Mouse (Mus musculus) effector memory CD4-positive, alpha-beta T cell, adult 5 months (primary cell): ENCODE data around the gene Maneal. TPM values are rescaled to one million over a fixed set of nuclear protein-coding genes. Genes with fewer than 3 reads are reported as not detected.

ENCODE experiments used
- polyA plus RNA-seq: library from polyadenylated mRNA; unstranded; fragments of 100-300 nt; shearing (Covaris generic); gene quantifications from one replicate; pipeline ENCODE4 v1.2.1, GENCODE M21; 2017

Maneal gene
- 1.5 TPM for polyA plus RNA-seq

DNA sequence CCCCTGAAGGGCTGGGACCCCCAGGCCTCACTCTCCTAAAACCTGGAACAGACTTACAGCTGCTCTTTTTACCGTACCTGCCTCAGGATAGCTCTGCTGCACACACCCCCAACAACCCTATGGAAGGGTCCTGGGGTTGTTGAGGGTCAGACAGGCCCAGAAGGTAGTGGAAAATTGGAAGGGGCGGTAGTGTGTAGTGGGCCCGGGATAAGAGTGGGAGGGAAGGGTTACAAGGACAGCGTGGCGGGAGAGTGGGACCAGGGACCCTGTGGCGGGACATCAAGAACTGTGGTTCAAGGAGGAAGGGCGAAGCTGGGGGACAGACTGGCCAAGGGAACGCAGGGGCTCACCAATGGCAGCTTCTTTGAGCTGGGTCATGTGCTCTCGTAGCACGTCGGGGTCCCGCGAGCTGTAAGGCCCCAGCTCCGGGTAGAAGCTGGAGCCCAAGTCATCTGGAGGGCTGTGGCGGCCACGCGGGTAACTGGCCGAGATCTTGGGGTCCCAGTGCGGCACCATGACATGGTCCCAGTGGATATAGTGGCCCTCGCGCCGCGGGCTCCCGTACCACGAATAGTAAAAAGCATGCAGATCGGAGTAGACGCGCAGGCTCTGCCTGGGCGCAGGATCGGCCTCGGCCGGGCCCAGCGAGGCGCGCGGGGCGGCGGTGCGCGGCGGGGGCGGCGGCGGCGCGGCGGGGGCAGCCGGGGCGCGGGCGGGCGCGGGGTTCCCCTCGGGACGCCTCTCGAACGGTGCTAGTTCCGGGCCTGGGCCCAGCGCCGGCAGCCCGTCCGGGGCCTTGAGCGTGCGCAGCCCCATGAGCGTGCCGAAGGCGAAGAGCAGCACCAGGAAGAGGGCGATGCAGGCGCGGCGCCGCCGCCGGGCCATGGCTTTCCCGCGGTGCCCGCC is at the start of gene Maneal:
TSS of gene Maneal (minus strand) at position 889 of the 906 bp plus-strand sequence.

DNA sequence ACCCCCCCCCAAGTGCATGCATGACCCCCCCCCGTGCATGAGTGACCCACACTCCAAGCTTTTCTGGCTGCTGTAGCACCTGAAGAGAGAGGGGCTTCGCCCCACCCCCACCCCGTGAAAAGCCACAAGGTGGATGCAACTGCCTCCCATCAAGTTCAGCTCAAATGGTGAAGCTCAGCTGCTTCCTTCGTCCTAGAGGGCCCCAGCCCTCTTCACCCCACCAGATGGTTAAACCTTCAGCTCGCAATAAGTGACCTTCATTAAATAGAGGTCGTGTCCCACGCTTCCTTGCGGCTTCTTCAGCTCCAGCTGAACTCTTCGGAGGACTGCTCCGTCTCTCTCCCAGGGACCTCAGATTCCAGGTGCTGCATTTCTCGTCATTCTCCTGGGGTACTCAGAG is 18.6 kb upstream of the Maneal start, which contains the start of gene Epha10:
TSS of gene Epha10 (plus strand) at position 301 of the 400 bp plus-strand sequence.

DNA sequence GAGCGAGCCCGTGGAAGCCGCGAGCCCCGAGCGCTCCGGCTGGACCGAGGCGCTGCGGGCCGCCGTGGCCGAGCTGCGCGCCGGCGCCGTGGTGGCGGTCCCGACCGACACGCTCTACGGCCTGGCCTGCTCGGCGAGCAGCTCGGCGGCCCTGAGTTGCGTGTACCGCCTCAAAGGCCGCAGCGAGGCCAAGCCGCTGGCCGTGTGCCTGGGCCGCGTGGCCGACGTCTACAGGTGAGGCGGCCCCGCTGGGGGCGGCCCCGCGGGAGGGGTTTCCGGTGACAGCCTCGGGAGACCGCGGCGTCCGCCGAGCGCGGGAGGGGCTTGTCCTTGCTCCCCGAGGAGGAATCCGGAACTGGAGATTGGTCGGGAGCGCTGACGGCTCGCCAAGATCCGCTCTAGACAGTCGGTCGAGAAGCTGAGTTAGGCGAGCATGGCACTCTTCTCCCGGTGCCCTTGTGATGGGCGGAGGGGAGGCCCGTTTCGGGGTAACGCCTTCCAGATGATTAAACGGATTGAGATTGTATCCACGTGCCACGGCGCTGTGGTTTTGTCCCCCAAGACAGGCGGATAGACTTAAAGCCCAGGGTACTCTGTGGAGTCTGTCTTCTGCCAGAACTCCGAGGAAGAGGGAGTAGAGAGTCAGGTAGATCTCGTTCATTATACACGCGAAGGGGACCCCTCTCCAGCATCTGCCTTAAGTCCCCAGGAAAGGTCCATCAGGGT is 10.9 kb downstream of the Maneal start, which contains the start of gene 1110065P20Rik:
TSS of gene 1110065P20Rik (minus strand) at position 264 of the 726 bp plus-strand sequence.

DNA sequence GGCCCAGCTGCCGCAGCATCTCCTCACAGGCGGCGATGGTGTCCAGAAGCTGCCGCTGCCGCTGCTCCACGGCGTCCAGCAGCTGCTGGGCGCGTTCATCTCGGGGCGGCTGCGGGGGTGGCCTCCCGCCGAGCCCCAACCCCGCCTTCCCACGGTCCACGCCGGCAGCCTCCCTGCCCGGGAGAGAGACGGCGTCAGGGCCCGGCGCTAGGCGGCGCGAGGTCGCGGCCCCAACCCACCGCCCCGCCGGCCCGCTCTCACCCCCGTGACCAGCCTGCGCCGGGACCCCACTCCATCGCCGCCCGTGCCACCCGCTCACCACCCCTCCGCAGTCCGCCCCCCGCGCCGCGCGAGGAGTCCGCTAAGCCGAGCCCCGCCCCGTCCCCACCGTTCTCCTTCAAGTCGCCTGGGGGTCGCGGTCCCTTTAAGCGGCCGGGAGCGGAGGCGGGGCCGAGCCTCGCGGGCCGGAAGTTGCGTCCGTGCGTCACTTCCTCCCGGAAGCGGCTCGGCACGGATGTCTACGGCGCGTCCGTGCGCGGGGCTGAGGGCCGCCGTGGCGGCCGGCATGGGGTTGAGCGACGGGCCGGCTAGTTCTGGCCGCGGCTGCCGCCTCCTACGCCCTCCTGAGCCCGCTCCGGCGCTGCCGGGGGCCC is 11.6 kb downstream of the Maneal start, which contains the start of gene Yrdc:
TSS of gene Yrdc (plus strand) at position 419 of the 653 bp plus-strand sequence.

Other genes with a start within 250 kb of the Maneal start
- gene Pou3f1, start 205.4 kb downstream of the Maneal start, polyA plus RNA-seq: 0.60 TPM
- 33.9 TPM for gene Utp11, start 168.6 kb downstream of the Maneal start, polyA plus RNA-seq
- 0.67 TPM for gene Fhl3, start 161.5 kb downstream of the Maneal start, polyA plus RNA-seq
- gene Sf3a3, start 147.4 kb downstream of the Maneal start, polyA plus RNA-seq: 71.4 TPM
- 130 TPM for gene Inpp5b, start 120.3 kb downstream of the Maneal start, polyA plus RNA-seq
- gene Mtf1, start 60.1 kb downstream of the Maneal start, polyA plus RNA-seq: 21.6 TPM
- gene Yrdc, start 11.5 kb downstream of the Maneal start, polyA plus RNA-seq: 155 TPM
- gene 1110065P20Rik, start 11.0 kb downstream of the Maneal start, polyA plus RNA-seq: 19.3 TPM
- not detected for gene Epha10, start 18.7 kb upstream of the Maneal start, polyA plus RNA-seq
- gene 9930104L06Rik, start 74.9 kb upstream of the Maneal start, polyA plus RNA-seq: 8.0 TPM
- gene Cdca8, start 77.1 kb upstream of the Maneal start, polyA plus RNA-seq: 2.4 TPM
- gene Rspo1, start 124.3 kb upstream of the Maneal start, polyA plus RNA-seq: not detected
- gene Gnl2, start 154.4 kb upstream of the Maneal start, polyA plus RNA-seq: 94.3 TPM
- not detected for gene Dnali1, start 203.5 kb upstream of the Maneal start, polyA plus RNA-seq
- gene Snip1, start 204.5 kb upstream of the Maneal start, polyA plus RNA-seq: 33.1 TPM
- 42.2 TPM for gene Meaf6, start 223.0 kb upstream of the Maneal start, polyA plus RNA-seq